Mouse (Mus musculus) embryonic facial prominence, embryonic 13.5 days (tissue): ENCODE results near the gene Tnfsf9. TPM values are rescaled to one million over a fixed set of nuclear protein-coding genes. Genes with fewer than 3 reads are reported as not detected.
A peak's percentile ranks its signal among the peaks of the same experiment; 100 is the strongest.

Experiments used
- ATAC-seq: fragments of 200-750 bp; cut with Nextera tagmentation; 2 replicates; pipeline ENCODE4 v1.8.0; 2017; ENCODE audit warnings: low read depth; ENCODE audit not compliant: insufficient number of reproducible peaks, insufficient read depth, low FRiP score, low TSS enrichment
- H3K27ac ChIP-seq: fragments of 300-500 bp; sonication (generic); 2 replicates; pipeline ENCODE4 v1.5.1; 2015; ENCODE audit warnings: moderate library complexity, mild to moderate bottlenecking, inconsistent platforms
- H3K27me3 ChIP-seq: fragments of 300-500 bp; sonication (generic); 2 replicates; pipeline ENCODE4 v1.6.1; 2015; ENCODE audit warnings: mild to moderate bottlenecking, inconsistent platforms
- H3K36me3 ChIP-seq: fragments of 300-500 bp; sonication (generic); 2 replicates; pipeline ENCODE4 v1.6.1; 2015; ENCODE audit warnings: mild to moderate bottlenecking, inconsistent platforms
- H3K4me1 ChIP-seq: fragments of 300-500 bp; sonication (generic); 2 replicates; pipeline ENCODE4 v1.6.1; 2015; ENCODE audit warnings: inconsistent platforms
- H3K4me2 ChIP-seq: fragments of 300-500 bp; sonication (generic); 2 replicates; pipeline ENCODE4 v1.6.1; 2015; ENCODE audit warnings: moderate library complexity, mild to moderate bottlenecking, inconsistent platforms
- H3K4me3 ChIP-seq: fragments of 300-500 bp; sonication (generic); 2 replicates; pipeline ENCODE4 v1.5.1; 2015; ENCODE audit warnings: mild to moderate bottlenecking, inconsistent platforms
- H3K9ac ChIP-seq: fragments of 300-500 bp; sonication (generic); 2 replicates; pipeline ENCODE4 v1.6.1; 2015; ENCODE audit warnings: mild to moderate bottlenecking, inconsistent platforms
- H3K9me3 ChIP-seq: fragments of 300-500 bp; sonication (generic); 2 replicates; pipeline ENCODE4 v1.6.1; 2016; ENCODE audit warnings: inconsistent platforms
- WGBS: fragments of 180-500 bp; shearing (Covaris S2); methylation state at CpG from one replicate; pipeline ENCODE4 v1.1.7; 2015; ENCODE audit warnings: mixed read lengths; 5-methylcytosine and 5-hydroxymethylcytosine counted together
- polyA plus RNA-seq: library from polyadenylated mRNA; unstranded; fragments of >200 nt; fragmentation: Nextera tagmentation; extraction: Ambion mirVana; gene quantifications from 2 replicates; pipeline ENCODE4 v1.2.1, GENCODE M21; 2015

Tnfsf9 gene
- polyA plus RNA-seq, 1 experiment from 2014 or later, result 7.9 TPM

DNA sequence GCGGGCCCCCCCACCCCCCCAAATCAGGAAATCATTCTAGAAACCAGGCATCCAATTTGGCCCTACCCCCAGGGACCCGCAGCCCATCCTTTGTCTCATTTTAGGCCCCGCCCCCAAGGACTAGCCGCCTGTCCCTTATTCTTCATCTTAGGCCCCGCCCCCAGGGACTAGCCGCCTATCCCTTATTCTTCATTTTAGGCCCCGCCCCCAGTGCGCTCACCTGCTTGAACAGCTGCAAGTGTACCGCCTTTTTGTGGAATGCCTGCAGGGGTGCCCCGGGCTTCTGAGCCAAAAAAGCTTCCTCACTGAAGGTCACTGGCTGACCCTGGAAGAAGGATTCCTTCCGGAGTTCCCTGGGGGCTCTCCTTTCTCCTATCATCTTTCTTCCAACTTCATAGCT, 34.4 kb upstream of the Tnfsf9 start:
- peak overlapping the region; percentile 9; the same call in 1 of the 2 replicates for H3K4me3 ChIP-seq
- H3K36me3 ChIP-seq, result no peaks in the 10 kb centered on the region
- 0 out of 2 replicates have a peak, but pooled peaks have one; percentile 56 for ATAC-seq
- no peak overlapping the region for H3K27ac ChIP-seq
- H3K27me3 ChIP-seq, result peaks cover 29% of the 10 kb centered on the region
- no peak overlapping the region for H3K9ac ChIP-seq
- WGBS, result 3% methylated on average over 11 of the region's 11 CpGs
- no peaks in the 10 kb centered on the region for H3K9me3 ChIP-seq
- H3K4me2 ChIP-seq, result peak overlapping the region; percentile 14; the same call in 1 of the 2 replicates
- H3K4me1 ChIP-seq, result no peaks in the 10 kb centered on the region

DNA sequence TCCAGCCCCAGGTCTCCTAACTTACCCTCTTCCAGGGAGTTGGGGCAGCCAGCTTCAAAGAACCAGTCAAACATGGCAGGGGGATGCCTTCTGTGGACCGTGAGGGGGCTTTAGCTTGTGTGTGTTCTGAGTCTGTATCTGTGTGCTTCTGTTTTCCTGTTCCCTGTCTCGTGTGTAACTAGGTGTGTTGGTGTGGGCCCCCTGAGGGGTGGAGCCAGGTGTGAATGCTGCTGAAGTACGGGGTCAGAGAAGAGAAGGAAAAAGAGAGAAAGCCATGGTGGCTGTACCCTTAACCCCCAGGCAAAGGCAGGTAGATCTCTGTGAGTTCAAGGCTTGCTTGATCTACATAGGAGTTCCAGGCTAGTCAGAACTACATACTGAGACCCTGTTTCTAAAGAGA, 28.2 kb upstream of the Tnfsf9 start:
- no peaks in the 10 kb centered on the region for H3K4me1 ChIP-seq
- no peak for ATAC-seq
- WGBS, result 56% methylated on average over 3 of the region's 3 CpGs
- no peaks in the 10 kb centered on the region for H3K9me3 ChIP-seq
- H3K4me3 ChIP-seq, result no peak overlapping the region
- H3K36me3 ChIP-seq, result no peaks in the 10 kb centered on the region
- no peak overlapping the region for H3K9ac ChIP-seq
- no peak overlapping the region for H3K27ac ChIP-seq
- no peak overlapping the region for H3K4me2 ChIP-seq
- no peaks in the 10 kb centered on the region; the same call in 1 of the 2 replicates for H3K27me3 ChIP-seq

DNA sequence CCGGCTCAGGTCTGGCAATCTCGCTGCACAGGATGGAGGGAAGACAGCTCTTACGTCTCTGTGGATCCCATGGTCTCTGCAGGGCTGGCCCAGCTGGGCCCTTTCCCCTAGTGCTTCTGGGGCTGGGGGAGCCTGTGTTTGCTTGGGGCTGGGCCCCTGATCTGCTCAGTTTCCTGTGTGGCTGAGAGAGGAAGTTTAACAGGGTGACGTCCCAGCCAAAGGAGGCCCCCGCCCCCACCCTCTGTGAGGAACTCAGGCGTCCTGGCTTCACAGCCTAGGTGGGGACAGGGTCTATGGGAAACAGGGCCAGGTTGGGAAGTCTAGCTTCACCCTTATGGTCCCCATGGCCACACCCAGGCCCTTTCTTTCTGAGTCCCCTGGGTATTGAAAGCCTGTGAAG, 26.8 kb upstream of the Tnfsf9 start, which contains the start of gene Dennd1c:
TSS of gene Dennd1c (minus strand) at position 179 of the 400 bp plus-strand sequence.
- H3K9me3 ChIP-seq, result no peaks in the 10 kb centered on the region
- H3K27me3 ChIP-seq, result no peaks in the 10 kb centered on the region
- no peak within 1 kb of the TSS for H3K4me2 ChIP-seq
- no peaks in the 10 kb centered on the region for H3K36me3 ChIP-seq
- H3K4me1 ChIP-seq, result no peaks in the 10 kb centered on the region
- ATAC-seq, result no peak
- H3K4me3 ChIP-seq, result no peak within 1 kb of the TSS
- 48% methylated on average over 6 of the region's 6 CpGs for WGBS
- H3K9ac ChIP-seq, result no peak within 1 kb of the TSS
- no peak within 1 kb of the TSS for H3K27ac ChIP-seq

DNA sequence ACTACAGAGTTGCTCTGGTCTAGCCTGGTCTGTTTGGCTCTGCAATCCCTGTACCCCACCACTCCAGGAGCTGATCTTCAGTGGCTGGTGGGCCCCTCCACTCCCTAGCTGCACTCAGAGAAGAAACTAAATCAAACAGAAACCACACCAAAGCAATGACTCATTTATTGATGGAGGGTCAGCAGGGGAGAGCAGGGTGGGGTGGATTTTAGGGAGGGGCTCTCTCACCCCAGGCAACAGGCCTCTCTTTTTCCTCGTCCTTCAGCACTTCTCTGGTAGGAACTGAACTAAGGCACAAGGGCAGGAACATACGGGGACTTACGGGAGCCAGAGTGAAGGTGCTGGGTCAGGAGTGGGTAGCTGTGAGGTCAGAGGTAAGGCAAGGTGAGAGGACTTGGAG, 25.2 kb upstream of the Tnfsf9 start:
- ATAC-seq, result no peak
- 68% methylated on average over 3 of the region's 3 CpGs for WGBS
- Histone ChIP-seq H3K36me3 (no peaks in the 10 kb centered on the region), H3K9ac (no peak overlapping the region), H3K9me3 (no peaks in the 10 kb centered on the region), H3K4me1 (no peaks in the 10 kb centered on the region), H3K27me3 (0 out of 2 replicates have a peak, but pooled peaks cover 4% of the 10 kb centered on the region), H3K27ac (no peak overlapping the region), H3K4me2 (no peak overlapping the region), H3K4me3 (no peak overlapping the region)

DNA sequence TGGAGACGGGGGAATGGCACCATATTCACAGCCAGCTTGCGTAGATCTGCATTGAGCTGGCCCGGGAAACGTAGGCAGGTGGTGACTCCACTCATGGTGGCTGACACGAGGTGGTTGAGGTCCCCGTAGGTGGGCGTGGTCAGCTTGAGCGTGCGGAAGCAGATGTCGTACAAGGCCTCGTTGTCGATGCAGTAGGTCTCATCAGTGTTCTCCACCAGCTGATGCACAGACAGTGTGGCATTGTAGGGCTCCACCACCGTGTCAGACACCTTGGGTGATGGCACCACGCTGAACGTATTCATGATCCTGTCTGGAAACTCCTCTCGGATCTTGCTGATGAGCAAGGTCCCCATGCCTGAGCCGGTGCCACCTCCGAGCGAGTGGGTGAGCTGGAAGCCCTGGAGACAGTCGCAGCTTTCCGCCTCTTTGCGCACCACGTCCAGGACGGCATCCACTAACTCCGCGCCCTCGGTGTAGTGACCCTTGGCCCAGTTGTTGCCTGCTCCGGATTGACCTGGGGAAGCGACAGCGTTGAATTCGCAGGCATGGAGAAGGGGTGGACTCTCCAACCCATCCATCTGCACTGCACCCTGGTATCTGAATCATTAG, 23.8 kb upstream of the Tnfsf9 start:
- ATAC-seq, result no peak

DNA sequence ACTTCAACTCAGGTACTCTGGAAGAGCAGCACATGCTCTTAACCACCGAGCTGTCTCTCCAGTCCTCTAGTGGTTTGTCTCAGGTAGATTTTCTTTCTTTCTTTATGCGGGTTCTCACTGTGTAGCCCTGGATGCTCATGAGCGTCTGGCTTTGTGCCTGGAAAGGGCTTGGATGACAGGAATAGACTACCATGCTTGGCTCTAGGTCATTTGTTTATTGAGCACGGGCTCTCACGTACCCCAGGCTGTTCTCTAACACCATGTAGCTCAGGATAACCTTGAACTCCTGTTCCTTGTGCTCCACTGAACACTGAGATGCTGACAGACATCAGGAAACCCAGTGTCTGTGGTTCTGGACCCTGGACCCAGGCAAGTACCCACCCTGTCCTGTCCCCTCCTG, 22.6 kb upstream of the Tnfsf9 start:
- no peak overlapping the region for H3K9ac ChIP-seq
- 82% methylated on average over 5 of the region's 5 CpGs for WGBS
- H3K4me2 ChIP-seq, result no peak overlapping the region
- H3K4me1 ChIP-seq, result peaks cover 6% of the 10 kb centered on the region; the same call in 1 of the 2 replicates
- H3K36me3 ChIP-seq, result no peaks in the 10 kb centered on the region
- no peak overlapping the region for H3K27ac ChIP-seq
- H3K9me3 ChIP-seq, result no peaks in the 10 kb centered on the region
- H3K27me3 ChIP-seq, result peaks cover 17% of the 10 kb centered on the region
- no peak overlapping the region for H3K4me3 ChIP-seq
- no peak for ATAC-seq

More for the DNA sequence above, 23.8 kb upstream of the Tnfsf9 start:
- Histone ChIP-seq H3K36me3 (no peaks in the 10 kb centered on the region), H3K9me3 (no peaks in the 10 kb centered on the region), H3K9ac (no peak overlapping the region), H3K4me3 (no peak overlapping the region), H3K27me3 (0 out of 2 replicates have a peak, but pooled peaks cover 7% of the 10 kb centered on the region), H3K4me1 (no peaks in the 10 kb centered on the region), H3K27ac (no peak overlapping the region), H3K4me2 (no peak overlapping the region)
- WGBS, result 93% methylated on average over 31 of the region's 31 CpGs

DNA sequence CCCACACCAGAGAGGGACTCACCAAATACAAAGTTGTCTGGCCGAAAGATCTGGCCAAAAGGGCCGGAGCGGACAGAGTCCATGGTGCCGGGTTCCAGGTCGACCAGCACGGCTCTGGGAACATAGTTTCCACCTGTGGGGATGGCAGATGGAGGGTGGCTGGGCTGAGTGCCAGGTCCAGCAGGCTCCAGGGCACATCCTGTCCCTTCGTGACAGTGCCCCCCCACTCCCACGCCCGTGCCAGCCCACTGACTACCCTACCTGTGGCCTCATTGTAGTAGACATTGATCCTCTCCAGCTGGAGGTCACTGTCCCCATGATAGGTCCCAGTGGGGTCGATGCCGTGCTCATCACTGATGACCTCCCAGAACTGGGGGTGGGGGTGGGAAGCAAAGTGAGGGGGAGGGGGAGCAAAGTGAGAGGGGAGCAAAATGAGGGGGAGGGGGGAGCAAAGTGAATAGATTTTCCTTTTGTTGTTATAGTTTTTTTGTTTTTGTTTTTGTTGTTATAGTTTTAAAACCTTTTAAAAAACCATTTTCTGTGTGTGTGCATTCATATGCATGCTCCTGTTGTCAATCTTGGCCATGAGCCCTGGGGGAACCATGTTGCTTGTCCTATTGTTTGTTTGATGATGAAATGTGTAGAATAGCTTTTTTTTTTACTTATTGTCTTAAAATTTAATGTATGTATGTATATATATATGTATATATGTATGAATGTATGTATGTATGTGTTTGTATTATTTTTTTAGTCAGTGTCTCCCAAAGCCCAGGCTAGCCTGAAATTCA, 19.0 kb upstream of the Tnfsf9 start:
- Histone ChIP-seq H3K4me2 (no peak overlapping the region), H3K36me3 (no peaks in the 10 kb centered on the region), H3K4me1 (peaks cover 7% of the 10 kb centered on the region; the same call in 1 of the 2 replicates), H3K4me3 (no peak overlapping the region), H3K9me3 (no peaks in the 10 kb centered on the region), H3K27me3 (peaks cover 42% of the 10 kb centered on the region), H3K27ac (no peak overlapping the region), H3K9ac (no peak overlapping the region)
- 91% methylated on average over 11 of the region's 11 CpGs for WGBS
- ATAC-seq, result no peak

DNA sequence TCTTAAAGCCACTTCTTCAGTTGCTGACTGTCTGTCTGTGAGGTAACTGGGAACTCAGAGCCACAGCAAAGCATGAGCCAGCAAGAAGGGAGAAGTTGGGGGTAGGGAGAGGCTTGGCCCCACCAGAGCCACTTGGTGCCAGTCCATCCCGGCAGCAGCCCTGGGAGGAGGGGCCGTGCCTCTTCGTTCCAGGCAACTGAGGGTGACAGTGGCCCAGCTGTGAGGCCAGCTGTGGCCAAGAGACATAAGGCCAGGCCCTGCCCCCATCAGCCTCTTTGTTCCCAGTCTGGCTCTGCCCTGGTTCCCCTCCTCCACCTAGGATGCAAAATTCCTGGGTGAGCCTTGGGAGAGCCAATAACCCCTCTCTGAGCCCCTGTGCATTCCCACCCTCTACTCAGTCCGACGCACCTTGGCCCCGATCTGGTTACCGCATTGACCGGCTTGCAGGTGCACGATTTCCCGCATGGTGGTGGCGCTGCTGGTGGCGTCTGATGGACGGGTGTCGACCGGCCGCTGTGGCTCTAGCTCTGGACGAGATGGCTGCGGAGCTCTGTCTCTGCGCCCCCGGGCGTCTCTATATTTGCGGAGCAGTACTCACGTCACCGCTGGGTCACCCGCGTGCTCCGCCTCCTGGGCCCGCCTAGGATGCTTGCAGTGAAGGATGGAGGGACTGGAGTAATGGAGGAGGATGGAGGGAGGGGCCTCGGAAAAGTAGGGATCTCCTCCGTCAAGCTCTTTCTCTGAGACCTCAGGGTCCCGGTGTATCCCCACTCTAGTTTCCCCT, 17.9 kb upstream of the Tnfsf9 start, which contains the start of gene Tubb4a:
TSS of gene Tubb4a (minus strand) at position 734 of the 784 bp plus-strand sequence.
- Histone ChIP-seq H3K27me3 (peaks cover 45% of the 10 kb centered on the region), H3K27ac (no peak within 1 kb of the TSS), H3K4me2 (peak within 1 kb of the TSS; percentile 61), H3K36me3 (no peaks in the 10 kb centered on the region), H3K4me1 (peaks cover 7% of the 10 kb centered on the region; the same call in 1 of the 2 replicates), H3K4me3 (peak within 1 kb of the TSS; percentile 40), H3K9me3 (no peaks in the 10 kb centered on the region), H3K9ac (peak within 1 kb of the TSS; percentile 55)
- no peak for ATAC-seq
- under 1% methylated on average over 31 of the region's 31 CpGs for WGBS

DNA sequence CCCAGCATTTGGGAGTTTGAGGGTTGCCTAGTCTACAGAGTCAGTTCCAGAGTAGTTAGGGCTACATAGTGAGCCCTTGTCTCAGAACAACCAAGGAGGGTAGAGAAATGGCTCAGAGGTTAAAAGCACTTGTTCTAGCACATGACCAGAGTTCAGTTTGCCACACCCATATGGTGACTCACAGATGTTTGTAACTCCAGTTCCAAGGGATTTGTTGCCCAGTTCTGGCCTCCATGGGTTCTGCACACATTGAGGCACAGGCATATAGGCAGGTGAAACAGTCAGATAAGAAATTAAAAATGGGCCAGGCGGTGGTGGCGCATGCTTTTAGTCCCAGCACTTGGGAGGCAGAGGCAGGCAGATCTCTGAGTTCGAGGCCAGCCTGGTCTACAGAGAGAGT, 10.9 kb upstream of the Tnfsf9 start:
- no peak overlapping the region for H3K27ac ChIP-seq
- no peak overlapping the region for H3K4me2 ChIP-seq
- 97% methylated on average over 3 of the region's 3 CpGs for WGBS

DNA sequence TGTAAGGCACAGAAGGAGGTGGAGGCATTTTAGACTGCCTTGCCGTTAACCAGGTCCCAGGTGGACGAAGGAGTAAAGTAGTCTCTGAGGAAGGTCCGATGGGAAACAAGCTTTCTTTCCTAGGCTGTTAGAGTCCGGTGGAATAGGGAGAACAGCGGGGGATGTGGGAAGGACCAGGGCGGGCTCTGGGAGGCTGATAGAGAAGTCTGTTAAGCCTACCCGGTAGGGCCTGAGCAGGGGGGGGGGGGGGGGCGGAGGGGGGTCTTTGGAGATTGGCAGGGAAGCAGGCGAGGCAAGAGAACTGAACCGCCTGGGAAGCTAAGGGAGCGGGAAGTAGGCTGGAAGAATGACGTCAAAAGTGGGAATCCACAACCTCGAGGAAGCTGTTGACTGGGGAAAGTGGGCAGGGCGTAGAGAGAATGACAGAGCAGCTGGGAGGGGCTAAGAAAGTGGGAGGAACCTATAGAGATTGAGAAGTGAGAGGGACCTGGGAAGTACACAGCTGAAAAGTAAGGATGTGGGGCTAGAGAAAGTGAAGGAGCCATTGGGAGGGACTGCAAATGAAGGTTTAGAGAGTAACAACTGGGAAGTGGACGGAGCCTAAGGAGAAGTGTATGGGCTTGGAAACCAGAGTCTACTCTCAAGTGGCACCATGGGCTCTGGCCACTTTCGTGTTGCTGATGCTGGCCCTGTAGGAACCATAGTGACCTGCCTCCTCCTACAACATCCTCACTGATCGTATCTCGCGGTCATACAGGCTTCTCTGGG, 9.1 kb upstream of the Tnfsf9 start:
- Histone ChIP-seq H3K4me2 (peak overlapping the region; percentile 51), H3K36me3 (no peaks in the 10 kb centered on the region), H3K27ac (no peak overlapping the region), H3K4me3 (peak overlapping the region; percentile 20), H3K9me3 (no peaks in the 10 kb centered on the region), H3K9ac (no peak overlapping the region), H3K27me3 (peaks cover 18% of the 10 kb centered on the region), H3K4me1 (peaks cover 5% of the 10 kb centered on the region)
- ATAC-seq, result peak; percentile 73; the same call in 1 of the 2 replicates
- 2% methylated on average over 19 of the region's 19 CpGs for WGBS

More for the DNA sequence above, 10.9 kb upstream of the Tnfsf9 start:
- no peaks in the 10 kb centered on the region for H3K9me3 ChIP-seq
- H3K36me3 ChIP-seq, result no peaks in the 10 kb centered on the region
- H3K4me3 ChIP-seq, result no peak overlapping the region
- H3K27me3 ChIP-seq, result peaks cover 28% of the 10 kb centered on the region
- ATAC-seq, result no peak
- peaks cover 5% of the 10 kb centered on the region for H3K4me1 ChIP-seq
- no peak overlapping the region for H3K9ac ChIP-seq

DNA sequence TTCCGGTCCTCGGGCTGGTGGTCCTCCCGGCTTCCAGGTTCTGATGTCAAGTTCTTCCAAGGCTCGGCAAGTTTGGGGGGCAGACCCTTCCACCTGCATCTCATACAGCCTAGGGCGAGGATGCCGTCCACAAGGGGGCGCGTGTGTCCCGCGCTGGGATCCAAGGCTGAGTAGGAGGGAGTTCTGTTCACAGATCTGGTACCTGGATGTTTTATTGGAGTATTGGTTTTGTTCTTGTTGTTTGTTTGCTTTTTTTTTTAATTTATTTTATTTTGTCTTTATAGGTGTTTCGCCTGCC, 8.6 kb upstream of the Tnfsf9 start:
- Histone ChIP-seq H3K9me3 (no peaks in the 10 kb centered on the region), H3K27me3 (peaks cover 16% of the 10 kb centered on the region), H3K4me3 (peak overlapping the region; percentile 20; the same call in 1 of the 2 replicates), H3K4me2 (peak overlapping the region; percentile 51), H3K4me1 (peaks cover 5% of the 10 kb centered on the region), H3K27ac (no peak overlapping the region), H3K36me3 (no peaks in the 10 kb centered on the region), H3K9ac (no peak overlapping the region)
- peak; percentile 34; the same call in 1 of the 2 replicates for ATAC-seq
- WGBS, result 2% methylated on average over 11 of the region's 11 CpGs
